Mouse (Mus musculus) hindlimb bud, embryonic 11.5 days (tissue): ENCODE results near the gene Zdhhc5.
"Not testable (repeated sequence)": the region's sequence is repeated elsewhere in the genome, so short reads cannot be mapped to it uniquely, and the experiment has no call there.

Experiments
- DNase-seq: peaks from one replicate; pipeline ENCODE4 v3.0.0-alpha.2; 2012; ENCODE audit warnings: low read depth, low spot score; ENCODE audit errors: extremely low spot score

Gene Zdhhc5

DNA sequence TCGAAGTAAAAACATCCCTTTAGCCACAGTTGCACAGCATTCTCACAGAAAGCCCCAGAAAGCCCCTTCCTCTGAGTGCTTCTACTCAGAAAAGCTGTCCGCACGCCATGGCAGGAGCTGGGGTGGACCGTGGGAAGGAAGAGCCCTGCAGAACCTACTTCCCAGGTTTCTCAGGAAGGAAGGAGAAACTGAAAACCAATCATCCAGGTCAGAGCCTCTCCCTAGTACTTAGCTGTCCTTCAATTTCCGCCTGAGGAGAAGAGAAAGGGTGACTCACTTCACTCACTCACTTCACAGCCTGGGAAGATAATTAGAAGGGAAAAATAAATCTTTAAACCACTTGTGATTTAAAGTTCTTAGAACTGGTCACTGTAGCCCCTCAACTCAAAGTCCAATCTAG lies 10.7 kb downstream of the Zdhhc5 start:
- no peak for DNase-seq

DNA sequence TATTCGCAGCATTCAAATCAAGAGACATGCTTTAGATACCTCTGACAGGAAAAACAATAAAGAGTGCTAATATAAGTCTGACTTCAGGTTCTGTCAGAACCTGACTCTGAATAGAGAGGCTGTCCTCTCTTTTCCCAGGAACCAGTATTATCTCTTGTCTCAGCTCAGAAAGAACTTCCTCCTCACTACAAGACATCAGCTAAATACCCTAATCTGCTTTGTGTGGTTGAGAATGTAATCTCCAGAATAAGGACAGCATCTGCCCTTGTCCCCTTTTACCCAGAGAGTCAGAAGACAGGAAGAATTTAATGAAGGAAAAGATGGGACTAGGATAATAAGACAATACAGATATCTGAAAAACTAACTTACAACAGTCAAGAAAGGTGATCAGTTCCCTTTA lies 11.5 kb downstream of the Zdhhc5 start:
- DNase-seq, result no peak

DNA sequence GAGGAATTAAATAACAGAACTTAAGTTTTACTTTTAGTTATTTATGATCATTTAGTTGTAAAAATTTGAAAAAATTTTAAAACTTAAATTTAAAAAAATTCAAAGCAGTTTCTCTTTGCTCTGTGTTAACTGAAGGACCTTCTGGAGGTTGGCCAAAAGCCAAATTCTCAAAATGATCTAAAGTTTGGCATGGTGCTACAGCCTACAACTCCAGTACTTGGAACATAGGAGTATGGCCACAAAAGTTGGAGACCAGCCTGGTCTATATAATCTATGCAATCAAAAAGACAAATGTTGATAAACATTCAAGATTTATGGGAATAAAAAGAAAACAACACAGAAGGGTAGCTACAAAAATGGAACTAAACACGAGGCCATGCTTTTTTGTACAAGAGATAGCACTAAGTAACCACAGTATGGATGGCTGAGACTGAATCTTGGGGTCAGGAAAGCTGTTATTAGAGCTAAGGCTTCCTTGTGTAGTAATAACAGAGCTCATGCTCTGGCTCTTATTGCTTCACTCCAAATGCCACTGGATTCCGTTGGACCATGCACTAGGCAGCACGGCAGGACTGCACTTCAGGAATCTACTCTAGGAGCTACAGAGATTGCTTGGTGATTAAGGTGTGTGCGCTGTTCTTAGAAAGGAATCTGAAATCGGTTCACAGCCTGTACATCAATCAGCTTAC lies 19.8 kb downstream of the Zdhhc5 start:
- no peak for DNase-seq

DNA sequence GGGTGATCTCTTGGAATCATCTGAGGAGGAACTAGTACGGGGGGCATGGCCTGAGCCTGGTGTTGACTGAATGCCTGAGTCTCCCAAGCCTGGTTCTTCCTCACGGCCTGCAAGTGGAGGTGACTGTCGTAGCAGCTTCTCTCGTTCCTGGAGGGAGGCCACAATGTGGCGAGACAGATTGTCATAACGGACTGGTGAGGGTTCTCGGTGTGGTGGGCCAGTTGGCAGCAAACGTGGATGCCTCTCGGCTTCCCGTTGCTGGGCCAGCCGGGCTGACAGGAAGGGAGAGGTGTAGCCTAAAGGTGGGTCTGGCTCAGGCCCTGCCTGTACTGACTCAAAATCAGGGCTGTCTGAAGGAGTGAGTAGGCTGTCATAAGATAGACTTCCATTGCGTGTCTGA lies 24.9 kb downstream of the Zdhhc5 start:
- no peak for DNase-seq

DNA sequence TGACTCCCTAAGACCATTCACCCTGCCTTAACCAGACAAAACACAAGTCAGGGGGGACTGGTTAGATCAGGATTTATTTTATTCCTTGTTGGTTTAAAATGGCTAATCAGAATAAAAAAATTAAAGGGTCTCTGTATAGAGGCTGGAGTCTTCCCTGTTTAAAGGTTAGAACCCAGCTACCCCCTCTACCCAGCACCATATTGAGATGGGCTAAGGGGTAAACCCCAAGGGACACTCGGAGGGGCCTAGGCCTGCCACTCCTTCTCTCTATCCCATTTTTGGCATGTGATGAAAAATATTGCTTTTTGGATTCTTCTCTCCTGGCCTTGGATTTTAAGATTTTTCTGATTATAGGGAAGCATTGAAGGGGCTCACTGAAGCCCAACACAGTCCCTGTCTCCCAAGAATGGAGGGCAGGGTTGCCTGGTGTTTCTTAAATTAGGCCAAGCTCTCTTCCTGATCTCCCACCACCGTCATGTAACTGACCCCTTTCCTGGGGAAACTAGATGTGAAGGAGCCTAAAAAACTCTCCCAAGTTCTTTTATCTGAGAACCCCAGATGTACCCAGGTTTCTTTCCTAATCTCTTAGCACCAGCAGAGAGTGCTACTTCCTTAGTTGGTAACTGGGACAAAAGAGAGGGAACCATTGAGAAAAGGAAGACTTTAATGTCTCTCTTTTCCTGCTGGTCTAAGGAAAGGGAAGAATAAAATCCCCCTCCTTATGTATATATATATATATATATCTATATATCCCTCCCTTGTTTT lies 26.7 kb downstream of the Zdhhc5 start:
- no peak for DNase-seq

DNA sequence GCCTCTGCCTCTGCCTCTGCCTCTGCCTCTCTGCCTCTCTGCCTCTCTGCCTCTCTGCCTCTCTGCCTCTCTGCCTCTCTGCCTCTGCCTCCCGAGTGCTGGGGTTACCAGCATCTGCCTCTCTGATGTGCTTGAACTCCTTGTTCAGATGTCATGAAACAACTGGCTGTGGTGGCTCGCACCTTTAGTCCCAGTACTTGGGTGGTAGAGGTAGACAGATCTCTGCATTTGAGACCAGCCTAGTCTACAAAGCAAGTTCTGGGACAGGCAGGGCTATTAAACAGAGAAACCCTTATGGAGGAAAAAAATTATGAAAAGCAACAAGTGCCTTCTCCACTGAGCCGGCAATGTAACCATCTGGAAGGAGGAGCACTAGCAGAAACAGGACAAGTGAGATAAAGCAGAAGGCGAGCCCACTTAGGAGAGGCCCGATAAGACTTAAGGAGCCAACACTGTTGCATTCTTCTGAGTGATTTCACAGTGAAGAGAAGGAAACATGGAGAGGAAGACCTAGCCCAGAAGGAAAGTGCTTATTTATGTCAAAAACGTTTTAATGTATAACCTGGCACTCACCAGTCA lies 32.3 kb downstream of the Zdhhc5 start:
- no peak for DNase-seq

DNA sequence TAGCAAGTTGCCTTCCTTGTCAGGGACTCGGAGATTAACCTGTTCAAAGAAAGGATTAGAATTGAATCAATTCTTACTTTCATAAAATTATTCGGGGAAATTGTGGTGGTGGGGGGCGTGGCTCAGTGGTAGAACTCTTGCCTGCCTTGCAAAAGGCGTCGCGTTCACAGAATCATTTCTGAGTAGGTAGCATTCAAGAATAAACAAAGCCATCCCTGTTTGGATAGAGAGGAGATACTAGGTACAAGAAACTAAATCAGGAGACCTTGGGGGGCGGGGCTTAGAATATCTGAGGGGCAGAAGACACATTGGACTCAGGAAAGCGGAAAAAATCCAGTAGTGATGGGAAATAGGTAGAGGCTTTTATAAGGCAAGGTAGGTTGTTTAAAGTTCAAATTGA lies 36.0 kb downstream of the Zdhhc5 start, which contains the start of gene Tmx2:
Gene Tmx2 (minus strand): TSS at position 125 of the 400 bp plus-strand sequence.
- DNase-seq, result no peak

DNA sequence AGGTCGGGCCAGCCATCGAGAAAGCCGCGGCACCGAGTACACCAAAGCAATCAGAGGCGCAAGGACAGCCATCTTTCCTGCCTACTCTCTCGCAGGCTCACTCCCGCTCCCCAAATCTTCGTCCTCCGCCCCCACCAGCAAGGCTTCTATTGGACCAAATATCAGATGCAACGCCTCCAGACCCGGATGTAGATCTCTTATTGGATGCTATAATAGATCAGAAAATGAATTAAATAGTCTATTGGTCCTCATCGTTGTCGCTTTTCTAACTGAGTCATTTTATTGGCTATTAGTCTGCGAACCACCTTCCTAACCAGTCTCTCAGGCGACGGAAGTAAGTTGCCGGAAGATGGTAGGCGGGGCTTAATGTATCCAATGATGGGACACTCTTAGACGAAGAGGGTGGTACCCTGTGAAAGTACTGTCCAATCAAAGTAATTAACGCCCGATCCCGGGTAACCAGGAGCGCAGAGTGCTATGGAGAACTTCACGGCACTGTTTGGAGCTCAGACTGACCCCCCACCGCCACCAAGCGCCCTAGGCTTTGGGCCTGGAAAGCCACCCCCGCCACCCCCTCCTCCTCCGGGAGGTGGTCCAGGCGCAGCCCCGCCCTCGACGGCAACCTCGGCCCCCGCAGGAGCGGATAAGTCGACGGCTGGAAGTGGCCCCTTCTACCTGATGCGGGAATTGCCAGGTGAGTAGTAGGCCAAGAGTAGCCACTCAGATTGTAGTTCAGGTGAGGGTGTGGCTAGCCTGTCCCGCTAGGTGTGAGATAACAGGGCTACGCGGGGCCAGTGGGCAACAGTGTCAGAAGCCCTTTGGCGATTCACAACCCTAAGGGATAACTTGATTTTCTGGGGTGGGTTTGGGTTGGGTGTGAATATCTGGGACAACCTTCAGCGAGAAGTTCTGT lies 36.8 kb downstream of the Zdhhc5 start, which contains the start of the genes Gm28635 and Med19:
Gene Gm28635 (minus strand): TSS at position 74 of the 913 bp plus-strand sequence.
Gene Med19 (plus strand): TSS at position 435 of the 913 bp plus-strand sequence.
- DNase-seq, result peak; percentile 99

DNA sequence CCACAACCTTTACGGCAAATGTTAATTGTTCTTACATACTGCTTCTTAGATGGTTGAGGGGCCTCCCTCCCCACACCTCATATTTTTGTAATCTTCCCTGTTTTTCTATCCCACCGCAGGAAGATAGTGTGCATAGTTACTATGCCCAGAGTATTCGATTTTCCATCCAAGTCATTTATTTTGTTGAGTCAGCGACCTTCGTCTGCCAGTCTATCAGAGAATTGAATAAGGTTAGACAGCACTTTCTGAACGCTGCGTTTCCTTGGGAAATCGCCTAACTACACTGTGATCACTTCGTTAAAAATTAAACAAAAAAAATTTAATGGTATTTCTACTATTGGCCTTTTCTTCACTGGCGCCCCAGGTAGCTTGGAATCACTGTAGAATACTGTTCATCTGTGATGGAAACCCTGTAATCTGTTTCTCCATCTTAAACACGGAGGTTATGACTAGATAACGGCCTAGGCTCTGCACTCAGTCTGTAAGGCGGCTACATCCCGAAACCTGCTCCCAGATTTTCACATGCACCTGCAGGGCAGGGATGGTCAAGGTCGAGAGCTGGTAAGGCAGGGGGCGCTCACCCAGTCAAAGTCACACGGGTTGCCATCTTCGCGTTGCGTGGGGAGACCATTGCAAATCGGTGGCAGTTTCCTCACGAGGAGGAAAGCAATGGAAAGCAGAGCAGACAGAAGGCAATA lies 37.6 kb downstream of the Zdhhc5 start:
- DNase-seq, result no peak

DNA sequence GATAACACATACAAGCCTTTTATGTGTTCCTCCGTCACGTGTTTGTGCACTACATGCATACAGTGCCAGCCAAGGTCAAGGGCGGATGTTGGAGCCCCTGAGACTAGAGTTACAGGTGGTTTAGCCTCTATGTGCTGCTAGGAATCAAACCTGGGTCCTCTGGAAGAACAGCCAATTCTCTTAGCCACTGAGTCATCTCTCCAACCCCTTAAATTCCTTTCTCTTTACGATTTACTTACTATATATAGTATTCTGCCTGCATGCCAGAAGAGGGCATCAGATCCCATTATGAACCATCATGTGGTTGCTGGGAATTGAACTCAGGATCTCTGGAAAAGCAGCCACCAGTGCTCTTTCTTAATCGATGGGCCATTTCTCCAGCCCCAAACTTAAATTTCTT lies 43.4 kb downstream of the Zdhhc5 start:
- DNase-seq, result not testable (repeated sequence)

DNA sequence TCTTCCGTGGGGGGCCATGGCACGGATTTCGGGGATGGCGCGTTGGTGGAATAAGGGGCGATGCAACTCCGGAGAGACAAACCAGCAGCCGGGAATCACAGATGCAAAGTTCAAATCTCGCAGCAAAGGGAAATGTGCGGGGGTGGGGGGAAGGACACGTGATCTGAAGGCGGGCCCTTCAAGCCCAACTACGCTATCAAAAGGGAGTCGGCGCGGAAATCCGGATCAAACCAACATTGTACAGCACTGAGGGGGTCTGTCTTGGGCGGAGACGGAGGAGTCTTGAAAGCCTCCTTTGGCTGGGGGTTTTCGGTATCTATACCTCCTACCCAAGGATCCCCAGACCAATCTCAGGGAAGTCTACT lies 44.4 kb downstream of the Zdhhc5 start, which contains the start of gene Selenoh:
Gene Selenoh (minus strand): TSS at position 202 of the 365 bp plus-strand sequence.
- DNase-seq, result peak; percentile 90

DNA sequence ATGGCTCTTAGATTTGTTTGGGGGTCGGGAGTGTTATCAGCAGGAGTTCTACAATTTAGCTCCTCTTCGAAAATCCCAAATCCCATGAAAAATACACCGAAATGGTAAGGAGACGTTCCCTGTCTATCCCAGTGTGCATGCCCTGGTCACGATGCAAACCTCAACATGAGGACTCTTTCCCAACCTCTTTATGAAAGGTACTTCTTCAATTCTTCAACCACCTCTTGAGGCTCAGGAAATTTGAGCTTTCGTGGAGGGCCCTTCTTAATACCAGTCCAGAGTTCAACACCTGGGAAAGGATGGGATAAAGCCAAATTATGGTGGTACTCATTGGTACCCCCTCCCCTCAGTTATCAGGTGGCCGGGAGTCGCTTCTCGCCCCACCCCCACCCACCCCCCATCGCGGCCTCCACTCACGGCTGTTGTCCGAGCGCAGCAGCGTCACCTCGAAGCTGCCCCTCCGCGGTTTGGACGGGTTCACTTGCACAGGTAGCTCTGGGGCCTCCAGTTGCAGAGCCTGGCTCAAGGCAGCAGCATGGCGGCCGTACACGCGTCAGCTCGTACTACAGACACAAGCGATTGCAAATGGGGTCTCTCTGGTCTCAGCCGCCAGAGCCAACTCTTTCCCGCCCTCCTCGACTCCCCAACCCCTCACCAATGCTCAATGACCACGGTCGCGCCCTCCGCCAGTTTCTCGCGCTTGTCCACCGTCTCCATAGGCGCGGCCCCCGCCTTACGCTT lies 45.0 kb downstream of the Zdhhc5 start:
- DNase-seq, result no peak

DNA sequence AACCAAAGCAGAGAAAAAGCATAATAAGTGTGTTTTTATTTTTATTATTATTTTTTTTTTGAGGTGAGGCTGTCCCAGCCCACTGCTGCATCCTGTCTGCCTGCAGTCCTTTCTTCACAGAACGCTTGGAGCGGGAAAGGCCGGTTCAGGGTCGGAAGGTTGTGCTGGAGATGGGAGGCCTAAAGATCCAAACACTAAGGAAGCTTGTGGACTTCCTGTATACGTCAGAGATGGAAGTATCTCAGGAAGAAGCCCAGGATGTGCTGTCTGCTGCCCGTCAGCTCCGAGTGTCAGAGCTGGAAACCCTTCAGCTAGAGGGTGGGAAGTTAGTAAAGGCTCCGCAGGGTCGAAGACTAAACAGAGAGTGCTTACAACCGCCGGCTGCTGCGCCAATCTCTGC lies 48.9 kb downstream of the Zdhhc5 start:
- DNase-seq, result no peak

DNA sequence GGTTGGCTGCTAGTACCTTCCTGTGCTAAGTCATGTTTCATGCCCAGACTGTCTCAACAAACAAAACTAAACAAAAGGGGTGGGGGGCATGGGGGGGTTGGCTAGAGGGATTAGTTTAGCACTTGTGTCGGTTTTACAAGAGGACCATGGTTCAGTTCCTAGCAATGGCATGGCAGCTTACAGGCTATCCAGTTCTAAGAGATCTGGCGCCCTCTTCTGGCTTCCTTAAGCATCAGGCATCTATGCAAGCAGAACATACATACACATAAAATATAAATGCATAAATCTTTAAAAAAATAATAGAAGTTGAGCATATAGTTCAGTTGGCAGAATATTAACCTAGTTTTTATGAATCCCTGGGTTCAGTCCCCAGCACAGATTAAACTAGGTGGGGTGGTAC lies 52.1 kb downstream of the Zdhhc5 start:
- no peak for DNase-seq

DNA sequence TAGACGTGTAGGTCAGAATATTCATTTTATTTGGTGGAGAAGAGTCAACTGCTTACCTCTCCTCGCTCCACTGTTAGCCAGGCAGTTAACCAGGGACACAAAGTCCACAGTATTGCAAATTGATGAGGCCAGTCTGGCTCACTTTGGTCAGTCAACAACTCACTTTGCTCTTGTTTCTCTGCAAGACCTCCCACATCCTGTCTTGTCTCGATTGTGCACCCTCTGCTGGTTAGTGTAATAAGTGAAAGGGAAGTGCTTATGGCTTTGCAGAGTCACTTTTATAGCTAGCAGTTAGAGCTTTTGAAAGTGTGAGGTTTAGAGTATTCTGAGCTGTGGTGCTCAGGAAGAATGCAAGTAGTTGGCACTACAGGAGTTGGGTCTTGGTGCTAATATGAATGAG lies 54.7 kb downstream of the Zdhhc5 start:
- no peak for DNase-seq

DNA sequence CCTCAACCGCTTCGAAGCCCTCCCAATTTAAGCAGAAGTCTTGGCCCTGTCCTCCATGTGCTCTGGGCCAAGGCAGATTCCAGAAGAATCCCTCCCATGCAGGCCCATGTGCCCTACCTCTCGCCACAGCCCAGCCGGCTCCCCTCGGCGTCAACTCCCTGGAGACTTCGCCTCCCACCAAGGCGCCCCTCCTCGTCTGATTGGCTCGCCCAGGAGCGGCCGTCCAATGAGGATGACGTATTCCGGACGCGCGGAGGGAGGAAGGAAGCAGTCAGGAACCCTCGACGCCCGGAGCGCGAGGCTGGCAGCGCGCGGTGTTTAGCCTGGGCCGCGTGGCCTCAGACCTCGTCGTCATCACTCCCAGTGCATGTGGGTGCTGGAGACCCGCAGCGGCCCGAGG lies 56.2 kb downstream of the Zdhhc5 start, which contains the start of gene Btbd18:
Gene Btbd18 (plus strand): TSS at position 274 of the 400 bp plus-strand sequence.
- DNase-seq, result no peak

DNA sequence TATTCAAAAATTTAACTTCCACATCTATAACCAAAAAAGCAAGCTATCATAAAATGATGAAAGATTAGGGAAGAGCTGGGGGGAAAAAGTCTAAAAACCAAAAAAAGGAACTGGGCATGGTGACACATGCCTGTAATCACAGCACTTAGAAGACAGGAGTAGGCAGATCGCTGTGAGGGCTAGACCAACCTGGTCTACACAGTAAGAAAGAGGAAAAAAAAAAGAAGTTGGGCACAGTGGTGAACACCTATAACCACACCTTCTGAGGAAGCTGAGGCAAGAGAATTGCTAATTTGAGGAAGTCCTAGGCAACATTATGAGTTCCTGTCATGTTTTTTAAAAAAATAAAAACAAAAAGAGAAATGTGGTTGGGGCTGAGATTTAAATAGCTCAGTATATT lies 59.1 kb downstream of the Zdhhc5 start:
- no peak for DNase-seq

DNA sequence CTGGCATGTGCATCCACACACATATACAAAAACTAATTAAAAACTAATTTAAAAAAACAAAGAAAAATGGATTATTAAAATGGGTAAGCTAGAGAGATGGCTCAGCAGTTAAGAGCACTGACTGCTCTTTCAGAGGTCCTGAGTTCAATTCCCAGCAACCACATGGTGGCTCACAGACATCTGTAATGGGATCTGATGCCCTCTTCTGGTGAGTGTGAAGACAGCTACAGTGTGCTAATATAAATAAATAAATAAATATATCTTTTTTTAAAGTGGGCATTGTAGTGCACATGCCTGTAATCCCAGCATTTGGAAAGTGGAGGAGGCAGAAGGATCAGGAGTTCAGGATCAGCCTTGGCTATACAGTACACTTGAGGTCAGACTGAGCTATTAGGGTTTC lies 61.6 kb downstream of the Zdhhc5 start:
- DNase-seq, result no peak

DNA sequence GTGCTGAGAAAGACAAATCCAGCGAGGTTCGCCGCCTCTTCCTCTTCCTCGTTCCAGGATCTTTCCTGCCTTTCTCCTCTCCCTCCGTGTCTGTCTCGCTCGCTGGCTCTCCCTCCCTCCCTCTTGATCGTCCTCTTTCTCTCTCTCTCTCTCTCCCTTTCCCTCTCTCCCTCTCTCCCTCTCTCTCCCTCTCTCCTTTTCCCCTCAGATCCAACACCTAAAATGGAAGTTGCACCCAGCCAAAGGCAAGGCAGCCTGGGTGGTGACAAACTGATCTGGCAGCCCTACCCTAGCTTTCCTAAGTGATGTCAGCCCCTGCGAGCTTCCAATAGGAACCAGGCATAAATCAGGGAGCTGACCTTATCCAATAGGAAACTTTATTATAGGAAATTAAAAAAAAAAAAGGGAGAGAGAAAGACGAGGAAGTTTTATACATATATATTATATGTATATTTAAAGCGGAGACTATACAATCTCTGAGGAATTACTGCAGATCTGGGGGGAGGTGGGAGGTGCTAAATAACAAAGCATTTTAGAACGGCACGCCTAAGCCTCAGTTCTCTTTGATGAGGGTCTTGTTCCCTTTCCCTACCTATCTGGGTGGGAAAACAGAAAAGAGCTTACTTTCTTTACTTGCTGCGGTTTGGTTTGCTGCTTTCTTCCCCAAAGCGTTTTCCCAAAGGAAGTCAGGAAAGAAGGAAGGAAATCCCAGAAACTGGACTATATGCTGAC lies 64.3 kb downstream of the Zdhhc5 start, which contains the start of gene Ctnnd1:
Gene Ctnnd1 (minus strand): TSS at position 302 of the 732 bp plus-strand sequence.
- peak; percentile 92 for DNase-seq
